Mouse (Mus musculus) liver, embryonic 12.5 days (tissue): ENCODE data around the gene Hist1h4k. TPM values are rescaled to one million over a fixed set of nuclear protein-coding genes. Genes with fewer than 3 reads are reported as not detected.
"Not testable (repeated sequence)": the region's sequence is repeated elsewhere in the genome, so short reads cannot be mapped to it uniquely, and the experiment has no call there.

Experiments
- ATAC-seq: fragments of 200-750 bp; cut with Nextera tagmentation; 2 replicates; pipeline ENCODE4 v1.8.0; 2017; ENCODE audit warnings: moderate number of reproducible peaks, mild to moderate bottlenecking, moderate library complexity
- H3K27ac ChIP-seq: fragments of 300-500 bp; sonication (generic); 2 replicates; pipeline ENCODE4 v1.5.1; 2016; ENCODE audit warnings: mild to moderate bottlenecking
- H3K27me3 ChIP-seq: fragments of 300-500 bp; sonication (generic); replicated peaks from 2 replicates; pipeline ENCODE4 v1.6.1; 2016; ENCODE audit warnings: mild to moderate bottlenecking, moderate library complexity
- H3K36me3 ChIP-seq: fragments of 300-500 bp; sonication (generic); 2 replicates; pipeline ENCODE4 v1.6.1; 2016; ENCODE audit warnings: mild to moderate bottlenecking, moderate library complexity
- H3K4me1 ChIP-seq: fragments of 300-500 bp; sonication (generic); 2 replicates; pipeline ENCODE4 v1.6.1; 2016
- H3K4me2 ChIP-seq: fragments of 300-500 bp; sonication (generic); 2 replicates; pipeline ENCODE4 v1.6.1; 2016; ENCODE audit warnings: mild to moderate bottlenecking, moderate library complexity
- H3K4me3 ChIP-seq: fragments of 300-500 bp; sonication (generic); 2 replicates; pipeline ENCODE4 v1.5.1; 2016; ENCODE audit warnings: mild to moderate bottlenecking, moderate library complexity
- H3K9ac ChIP-seq: fragments of 300-500 bp; sonication (generic); 2 replicates; pipeline ENCODE4 v1.6.1; 2016; ENCODE audit warnings: mild to moderate bottlenecking, moderate library complexity
- H3K9me3 ChIP-seq: fragments of 300-500 bp; sonication (generic); replicated peaks from 2 replicates; pipeline ENCODE4 v1.6.1; 2016; ENCODE audit warnings: mild to moderate bottlenecking, moderate library complexity
- WGBS: fragments of 180-500 bp; shearing (Covaris S2); methylation state at CpG from one replicate; pipeline ENCODE4 v1.1.7; 2016; ENCODE audit not compliant: insufficient replicate concordance; 5-methylcytosine and 5-hydroxymethylcytosine counted together
- polyA plus RNA-seq: library from polyadenylated mRNA; unstranded; fragments of >200 nt; fragmentation: Nextera tagmentation; extraction: Ambion mirVana; gene quantifications from 2 replicates; pipeline ENCODE4 v1.2.1, GENCODE M21; 2016

The Hist1h4k gene
- polyA plus RNA-seq, 1 experiment from 2014 or later, result 3.7 TPM

GRCm38 (mm10) chr13:21753051-21753523, 2.8 kb upstream of the Hist1h4k start:
- peaks cover 37% of the 10 kb centered on the region for H3K4me1 ChIP-seq
- H3K9ac ChIP-seq, result peak overlapping the region; percentile 80
- H3K27me3 ChIP-seq, result no peaks in the 10 kb centered on the region
- H3K4me3 ChIP-seq, result peak overlapping the region; percentile 56
- H3K9me3 ChIP-seq, result no peaks in the 10 kb centered on the region
- no peak for ATAC-seq
- no peaks in the 10 kb centered on the region for H3K36me3 ChIP-seq
- peak overlapping the region; percentile 99 for H3K27ac ChIP-seq
- under 1% methylated on average over 10 of the region's 10 CpGs for WGBS
- H3K4me2 ChIP-seq, result peak overlapping the region; percentile 69

GRCm38 (mm10) chr13:21752356-21752755, 2.1 kb upstream of the Hist1h4k start:
- peak overlapping the region; percentile 56 for H3K4me3 ChIP-seq
- 34% methylated on average over 3 of the region's 3 CpGs for whole genome bisulfite sequencing

DNA sequence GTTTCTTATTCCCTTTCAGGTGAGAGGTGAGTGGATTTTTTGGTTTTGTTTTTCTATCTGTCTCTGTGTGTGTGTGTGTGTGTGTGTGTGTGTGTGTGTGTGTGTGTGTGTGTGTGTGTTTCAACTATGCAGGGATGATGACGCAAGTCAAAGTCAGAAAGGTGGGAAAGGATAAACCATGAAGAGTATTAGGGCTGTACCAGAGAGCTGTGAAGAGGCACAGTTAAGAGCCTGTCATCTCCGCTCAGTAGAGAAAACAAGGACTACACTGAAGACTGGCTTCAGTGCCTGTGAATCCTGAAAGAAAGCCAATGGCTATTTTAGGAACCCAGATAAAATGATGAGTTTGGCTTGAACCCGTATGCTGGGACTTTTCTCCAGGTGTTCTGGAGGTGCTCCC, 1.5 kb upstream of the Hist1h4k start:
- Histone ChIP-seq H3K36me3 (peaks cover 4% of the 10 kb centered on the region), H3K9ac (peak overlapping the region; percentile 80), H3K9me3 (no peaks in the 10 kb centered on the region), H3K4me3 (peak overlapping the region; percentile 56), H3K4me1 (peaks cover 44% of the 10 kb centered on the region), H3K27ac (peak overlapping the region; percentile 99), H3K4me2 (peak overlapping the region; percentile 69), H3K27me3 (no peaks in the 10 kb centered on the region)
- no peak for ATAC-seq
- 38% methylated on average over 3 of the region's 3 CpGs for WGBS

More at GRCm38 (mm10) chr13:21752356-21752755, 2.1 kb upstream of the Hist1h4k start:
- peaks cover 2% of the 10 kb centered on the region for H3K36me3 ChIP-seq
- H3K9me3 ChIP-seq, result no peaks in the 10 kb centered on the region
- ATAC-seq, result no peak
- H3K27me3 ChIP-seq, result no peaks in the 10 kb centered on the region
- H3K27ac ChIP-seq, result peak overlapping the region; percentile 99
- peaks cover 41% of the 10 kb centered on the region for H3K4me1 ChIP-seq
- peak overlapping the region; percentile 69 for H3K4me2 ChIP-seq
- H3K9ac ChIP-seq, result peak overlapping the region; percentile 80

DNA sequence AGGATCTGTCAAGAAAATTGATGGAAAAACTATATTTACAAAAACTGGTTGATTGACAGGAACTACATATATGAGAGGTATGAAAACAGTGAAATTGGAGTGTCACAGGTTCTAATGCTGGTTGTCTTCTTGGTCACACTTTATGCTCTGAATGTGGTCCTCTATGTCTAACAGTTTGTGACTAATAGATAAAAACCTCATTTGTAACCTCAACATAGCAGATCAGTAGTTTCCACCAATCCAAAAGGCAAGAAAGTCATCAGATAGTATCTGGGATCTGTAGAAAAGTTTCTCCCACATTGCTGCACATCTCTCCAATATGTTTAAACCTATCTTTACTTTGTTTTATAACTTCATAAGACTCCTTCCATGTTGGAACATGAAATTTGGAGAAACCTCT, 1.1 kb upstream of the Hist1h4k start:
- Histone ChIP-seq H3K4me1 (peaks cover 43% of the 10 kb centered on the region), H3K4me3 (peak overlapping the region; percentile 56; the same call in 1 of the 2 replicates), H3K9me3 (no peaks in the 10 kb centered on the region), H3K4me2 (peak overlapping the region; percentile 69), H3K36me3 (peaks cover 4% of the 10 kb centered on the region), H3K9ac (peak overlapping the region; percentile 80), H3K27me3 (no peaks in the 10 kb centered on the region), H3K27ac (peak overlapping the region; percentile 99)
- ATAC-seq, result no peak

GRCm38 (mm10) chr13:21749387-21750158, 732 bp downstream of the Hist1h4k start:
- Histone ChIP-seq H3K9ac (peak overlapping the region; percentile 80), H3K27me3 (no peaks in the 10 kb centered on the region), H3K4me3 (peak overlapping the region; percentile 61), H3K27ac (peak overlapping the region; percentile 99), H3K36me3 (peaks cover 4% of the 10 kb centered on the region), H3K4me2 (peak overlapping the region; percentile 68), H3K4me1 (peaks cover 49% of the 10 kb centered on the region), H3K9me3 (no peaks in the 10 kb centered on the region)
- ATAC-seq, result no peak
- WGBS, result under 1% methylated on average over 5 of the region's 5 CpGs

DNA sequence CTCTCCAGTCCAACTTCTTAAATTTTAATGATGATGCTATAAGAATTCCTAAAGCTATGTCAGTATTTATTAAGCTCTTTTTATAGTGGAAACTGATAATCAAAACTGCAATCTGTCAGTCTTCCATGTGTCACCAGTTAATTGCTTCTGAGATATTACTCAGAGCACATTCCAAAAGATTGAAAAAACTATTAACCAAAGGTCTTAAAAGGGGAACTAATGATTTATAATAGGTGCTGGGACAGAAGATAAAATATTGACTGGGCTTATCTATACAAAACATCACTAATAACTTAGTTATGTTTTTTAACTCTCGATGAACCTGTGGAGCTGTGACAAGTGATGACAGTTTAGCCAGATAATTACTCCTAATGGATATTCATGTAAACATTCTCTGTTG, 5.3 kb downstream of the Hist1h4k start:
- ATAC-seq, result no peak

DNA sequence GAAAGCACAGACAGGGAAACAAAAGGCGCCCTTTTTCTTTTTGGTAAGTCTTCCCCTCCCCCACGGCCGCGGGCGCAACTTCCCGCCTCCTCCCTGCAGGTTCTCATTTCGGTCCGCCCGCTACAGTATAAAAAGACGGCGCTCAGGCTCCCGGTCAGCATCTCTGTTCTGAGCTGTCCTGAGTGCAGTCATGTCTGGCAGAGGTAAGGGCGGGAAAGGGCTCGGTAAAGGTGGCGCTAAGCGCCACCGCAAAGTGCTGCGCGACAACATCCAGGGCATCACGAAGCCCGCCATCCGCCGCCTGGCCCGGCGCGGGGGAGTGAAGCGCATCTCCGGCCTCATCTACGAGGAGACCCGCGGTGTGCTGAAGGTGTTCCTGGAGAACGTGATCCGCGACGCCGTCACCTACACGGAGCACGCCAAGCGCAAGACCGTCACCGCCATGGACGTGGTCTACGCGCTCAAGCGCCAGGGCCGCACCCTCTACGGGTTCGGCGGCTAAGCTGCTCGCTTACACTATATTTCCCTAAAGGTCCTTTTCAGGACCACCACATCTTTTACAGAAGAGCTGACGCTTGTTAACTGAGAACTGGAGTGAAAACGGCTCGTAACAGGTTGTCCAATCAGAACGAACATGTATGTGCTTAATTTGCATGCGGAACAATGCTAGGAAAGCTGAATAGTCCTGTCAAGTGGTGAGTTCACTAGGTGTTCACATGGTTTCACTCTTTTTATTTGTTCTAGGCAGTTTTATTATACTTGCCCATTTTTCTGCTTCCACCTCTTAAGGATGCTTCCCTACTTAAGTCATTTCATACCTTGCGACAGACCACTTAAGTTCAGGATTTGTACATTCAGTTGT, 15.2 kb downstream of the Hist1h4k start, which contains the start of gene Hist1h4j:
Gene Hist1h4j (plus strand): TSS at position 159 of the 862 bp plus-strand sequence.
- Histone ChIP-seq H3K4me3 (peak within 1 kb of the TSS; percentile 62), H3K9ac (peak within 1 kb of the TSS; percentile 77), H3K4me2 (peak within 1 kb of the TSS; percentile 77), H3K4me1 (peaks cover 39% of the 10 kb centered on the region), H3K27ac (peak within 1 kb of the TSS; percentile 95)
- peak; percentile 91 for ATAC-seq
- H3K27me3 ChIP-seq, H3K9me3 ChIP-seq, H3K36me3 ChIP-seq: not testable (repeated sequence)
- under 1% methylated on average over 48 of the region's 56 CpGs for WGBS

More for the DNA sequence above, 5.3 kb downstream of the Hist1h4k start:
- peaks cover 4% of the 10 kb centered on the region for H3K36me3 ChIP-seq
- no peaks in the 10 kb centered on the region for H3K27me3 ChIP-seq
- no peak overlapping the region for H3K27ac ChIP-seq
- no peaks in the 10 kb centered on the region for H3K9me3 ChIP-seq
- H3K4me3 ChIP-seq, result no peak overlapping the region
- 30% methylated on average over 1 of the region's 1 CpGs for WGBS
- peaks cover 29% of the 10 kb centered on the region for H3K4me1 ChIP-seq
- no peak overlapping the region for H3K4me2 ChIP-seq
- H3K9ac ChIP-seq, result no peak overlapping the region

DNA sequence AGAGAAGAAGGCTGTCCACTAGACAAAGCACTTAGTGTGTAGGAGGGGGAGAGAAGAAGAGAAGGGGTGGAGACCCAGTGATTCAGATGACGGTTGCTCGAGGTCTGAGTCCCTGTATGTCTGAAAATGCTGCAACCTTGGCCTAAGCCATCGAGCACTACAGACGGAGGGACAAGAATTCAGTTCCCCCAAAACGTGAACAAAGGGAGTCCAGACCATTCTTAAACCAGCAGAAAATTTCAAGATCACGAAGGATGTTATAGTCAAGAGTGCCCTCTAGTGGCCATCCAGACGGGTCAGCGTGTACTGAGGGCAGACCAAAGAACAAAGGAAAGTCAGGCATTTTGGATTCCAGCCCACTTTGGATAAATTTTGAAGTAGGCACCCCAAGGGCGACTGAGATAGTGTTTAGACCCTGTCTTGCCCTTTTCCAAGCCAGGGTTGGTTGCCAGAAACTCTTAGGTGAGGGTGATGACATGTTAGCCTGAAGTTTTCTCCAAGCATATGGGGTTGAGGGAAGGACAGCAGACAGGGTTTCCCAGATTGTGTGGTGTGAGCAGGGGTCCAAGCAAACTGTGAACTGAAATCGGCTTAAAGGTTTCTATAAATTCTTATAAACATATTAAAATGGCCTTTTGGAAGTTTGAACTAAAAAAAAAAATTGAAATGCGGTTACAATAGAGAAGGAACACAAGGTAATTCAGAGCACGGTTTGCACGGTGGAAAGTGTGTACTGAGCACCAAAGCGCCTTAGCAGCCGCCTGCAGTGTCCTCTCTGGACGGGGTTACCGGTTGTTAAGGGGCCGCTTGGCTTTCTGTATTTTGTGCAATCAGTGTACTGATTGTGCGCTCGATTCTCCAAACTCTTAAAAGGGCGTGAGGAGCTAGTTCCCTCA, 16.0 kb downstream of the Hist1h4k start:
- H3K4me2 ChIP-seq, result peak overlapping the region; percentile 77
- H3K9ac ChIP-seq, result peak overlapping the region; percentile 77
- H3K27ac ChIP-seq, result peak overlapping the region; percentile 95
- H3K9me3 ChIP-seq, result no peaks in the 10 kb centered on the region
- H3K36me3 ChIP-seq, result no peaks in the 10 kb centered on the region
- peak overlapping the region; percentile 62 for H3K4me3 ChIP-seq
- no peaks in the 10 kb centered on the region for H3K27me3 ChIP-seq
- under 1% methylated on average over 21 of the region's 21 CpGs for WGBS
- peaks cover 33% of the 10 kb centered on the region for H3K4me1 ChIP-seq
- ATAC-seq, result peak; percentile 62

DNA sequence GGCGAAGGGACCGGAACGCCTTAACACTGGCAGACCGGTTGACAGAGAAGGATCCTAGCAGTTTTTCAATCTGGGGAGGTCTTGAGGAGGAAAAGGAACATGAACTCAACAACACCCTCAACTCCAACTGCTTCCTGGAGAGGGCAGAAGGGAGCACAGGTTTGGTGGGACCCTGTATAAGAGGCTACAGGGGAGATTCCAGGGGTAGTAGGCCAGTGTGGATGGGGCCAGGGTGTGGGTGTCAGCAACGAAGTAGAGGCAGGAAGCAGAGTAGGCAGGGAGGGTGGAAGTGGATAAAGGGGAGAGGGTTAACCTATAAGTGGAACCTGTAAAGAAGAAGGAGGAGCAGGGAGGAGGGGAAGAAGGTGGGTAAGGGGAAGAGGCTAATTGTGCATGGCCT, 16.8 kb downstream of the Hist1h4k start:
- Histone ChIP-seq H3K27me3 (no peaks in the 10 kb centered on the region), H3K9ac (peak overlapping the region; percentile 77), H3K27ac (peak overlapping the region; percentile 95), H3K4me3 (no peak overlapping the region), H3K4me1 (peaks cover 33% of the 10 kb centered on the region), H3K36me3 (no peaks in the 10 kb centered on the region), H3K4me2 (peak overlapping the region; percentile 77), H3K9me3 (no peaks in the 10 kb centered on the region)
- no peak for ATAC-seq
- 76% methylated on average over 5 of the region's 5 CpGs for whole genome bisulfite sequencing

- H3K27me3 ChIP-seq, result no peaks in the 10 kb centered on the region
- H3K9me3 ChIP-seq, result no peaks in the 10 kb centered on the region
- H3K27ac ChIP-seq, result no peak overlapping the region
- WGBS, result 76% methylated on average over 1 of the region's 1 CpGs
- no peaks in the 10 kb centered on the region for H3K36me3 ChIP-seq
- no peak overlapping the region for H3K9ac ChIP-seq
- no peak for ATAC-seq
- H3K4me2 ChIP-seq, result no peak overlapping the region
- H3K4me1 ChIP-seq, result peaks cover 26% of the 10 kb centered on the region
- no peak overlapping the region for H3K4me3 ChIP-seq
These were observed 20.8 kb downstream of the Hist1h4k start for GRCm38 (mm10) chr13:21729544-21729943.

GRCm38 (mm10) chr13:21727948-21728572, 22.2 kb downstream of the Hist1h4k start:
- no peak overlapping the region for H3K27ac ChIP-seq
- no peaks in the 10 kb centered on the region for H3K36me3 ChIP-seq
- H3K4me2 ChIP-seq, result no peak overlapping the region
- H3K9me3 ChIP-seq, result no peaks in the 10 kb centered on the region
- no peaks in the 10 kb centered on the region for H3K27me3 ChIP-seq
- no peak for ATAC-seq
- H3K4me3 ChIP-seq, result no peak overlapping the region
- no peak overlapping the region for H3K9ac ChIP-seq
- H3K4me1 ChIP-seq, result peaks cover 13% of the 10 kb centered on the region
- 41% methylated on average over 11 of the region's 11 CpGs for WGBS
